ENCODE assay signal across 8 mouse cellular contexts in genomic region chr11:84760622-84761196, GRCm38 (mm10). TPM values are rescaled to one million over a fixed set of nuclear protein-coding genes. Genes with fewer than 3 reads are reported as not detected.
DNase-seq lines count a peak whose midpoint lies in the region; ATAC-seq lines count a peak whose summit lies in the region.

No protein-coding gene starts in this region.

- H3K4me1 ChIP-seq in neural tube, embryonic 13.5 days (replicated peaks): peaks cover 46% of the 10 kb centered on the region

- DNase-seq in embryo, embryonic 10.5 days (ENCODE audit: low spot score): peak; percentile 74
- peak; percentile 64 to 74 for DNase-seq in frontal cortex, adult 2 months (ENCODE audit: extremely low spot score in 1 of 2, low spot score in 1 of 2)
- peak; percentile 61 to 72 for DNase-seq in layer of hippocampus, postnatal 14 days (ENCODE audit: low spot score in 2 of 2)
- no peak for DNase-seq in kidney, adult 8-10 months
- no peak for DNase-seq in ovary, postnatal 10 days (ENCODE audit: low spot score)
- DNase-seq in kidney, adult 18-20 months: no peak
- no peak for DNase-seq in adrenal gland, adult 8-10 months

- H3K4me2 ChIP-seq in neural tube, embryonic 13.5 days: peak overlapping the region; percentile 39

- H3K27ac ChIP-seq in neural tube, embryonic 13.5 days (replicated peaks): peak overlapping the region; percentile 64

- no peaks in the 10 kb centered on the region for H3K9me3 ChIP-seq in neural tube, embryonic 13.5 days

- no peak overlapping the region for H3K4me3 ChIP-seq in neural tube, embryonic 13.5 days

- H3K27me3 ChIP-seq in neural tube, embryonic 13.5 days: peaks cover 19% of the 10 kb centered on the region

- WGBS in neural tube, embryonic 13.5 days: 8% methylated on average over 15 of the region's 15 CpGs

- no peak overlapping the region for H3K9ac ChIP-seq in neural tube, embryonic 13.5 days

- ATAC-seq in neural tube, embryonic 13.5 days (ENCODE audit: low read depth): peak; percentile 25; the same call in 1 of the 2 replicates

- no peaks in the 10 kb centered on the region for H3K36me3 ChIP-seq in neural tube, embryonic 13.5 days

RNA-seq across cellular contexts. Expression of gene Mrm1, which starts 58.6 kb away (rescaled TPM):
- 14.0 and 14.1 TPM in 2 replicates for polyA plus RNA-seq in frontal cortex, adult 2 months (2012; rRNA removed)
- total RNA-seq in layer of hippocampus, postnatal 14 days (2021): 1 to 10 TPM; 7.1 to 8.0 TPM
- 8.7 and 10.5 TPM in 2 replicates for polyA plus RNA-seq in neural tube, embryonic 13.5 days (2015; fragmentation: Nextera tagmentation; extraction: Ambion mirVana)
- total RNA-seq in adrenal gland, adult 8-10 months (2022): 10 to 100 TPM; 21.6 to 24.4 (median 22.9) TPM

Comparison
In these comparisons a context has a peak if more than half of its experiments do, and no peak if none do; other contexts are left out.
1. DNase-seq: peak in embryo, embryonic 10.5 days (single experiment), frontal cortex, adult 2 months (2 of 2) and layer of hippocampus, postnatal 14 days (2 of 2); none in kidney, adult 8-10 months (0 of 2), ovary, postnatal 10 days (single experiment), kidney, adult 18-20 months (single experiment) and adrenal gland, adult 8-10 months (single experiment).